Mouse (Mus musculus) embryo, embryonic 11.5 days (tissue): ENCODE measurements at regions not wholly inside any gene's neighbourhood (a gene's known extent, or its start where the extent isn't known, plus 50 kb on each side); places are given as distances from the start of the nearest gene placed in this dataset.

Experiments
- DNase-seq: peaks from one replicate; pipeline ENCODE4 v3.0.0-alpha.2; 2012; ENCODE audit warnings: low read depth, low spot score

- DNase-seq = no peak
These were observed 54.4 kb upstream of the Prickle1 start for GRCm38 (mm10) chr15:93650009-93650522.

DNA sequence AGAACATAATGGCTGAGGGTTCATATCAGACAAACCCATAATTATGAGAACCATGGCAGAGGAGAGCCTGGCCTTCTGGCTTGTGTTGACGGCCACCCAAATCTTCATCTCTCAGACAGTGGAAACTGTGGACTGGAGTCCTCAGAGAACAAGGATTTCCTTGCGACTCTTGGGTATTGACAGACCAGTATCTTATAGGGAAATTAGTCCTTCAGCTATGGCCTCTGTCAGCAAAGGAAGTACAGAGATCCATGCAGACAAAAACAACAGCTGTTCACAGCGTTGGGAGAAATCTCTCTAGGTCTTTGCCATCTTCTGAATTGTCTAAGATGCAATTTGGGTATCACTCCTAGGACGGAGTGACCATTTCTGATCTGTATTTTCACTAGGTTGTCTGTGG is 53.0 kb upstream of the Prickle1 start:
- no peak for DNase-seq

GRCm38 (mm10) chr15:93646820-93647219 is 51.1 kb upstream of the Prickle1 start:
- no peak for DNase-seq

DNA sequence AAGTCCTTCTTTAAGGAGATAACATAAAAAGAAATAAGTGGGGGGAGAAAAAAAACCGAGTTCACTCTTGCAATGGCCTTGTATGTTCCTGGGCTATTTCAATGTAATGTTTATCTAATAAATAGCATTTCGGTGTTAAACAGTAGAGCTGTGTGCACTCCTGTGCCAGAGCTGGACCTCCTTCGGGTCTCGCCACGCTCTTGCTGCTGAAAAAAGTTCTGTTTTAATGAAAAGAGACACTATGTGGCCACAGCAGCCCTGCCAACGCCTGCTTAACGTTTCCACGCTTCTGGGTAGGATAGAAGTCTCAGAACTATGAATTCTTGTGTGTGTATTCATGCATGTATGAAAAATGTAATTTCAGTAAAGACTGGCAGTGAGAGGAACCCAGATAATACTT is 50.3 kb upstream of the Prickle1 start:
- DNase-seq = no peak
